Comparison of ENCODE assay signal across 8 mouse cellular contexts in genomic region chr16:8806703-8807102, GRCm38 (mm10). TPM values are rescaled to one million over a fixed set of nuclear protein-coding genes. Genes with fewer than 3 reads are reported as not detected.
A peak's percentile ranks its signal among the peaks of the same experiment; 100 is the strongest.
DNase-seq lines count a peak whose midpoint lies in the region; ATAC-seq and TF ChIP-seq lines count a peak whose summit lies in the region.

No protein-coding gene starts in this region.

- no peak overlapping the region for H3K4me3 ChIP-seq in midbrain, embryonic 10.5 days
- no peak overlapping the region for H3K4me3 ChIP-seq in midbrain, embryonic 15.5 days
- H3K4me3 ChIP-seq in lung, embryonic 14.5 days (ENCODE audit: low read depth, low read length) = no peak overlapping the region

- H3K27me3 ChIP-seq in midbrain, embryonic 10.5 days (ENCODE audit: low read depth, poor library complexity, severe bottlenecking) = no peaks in the 10 kb centered on the region
- H3K27me3 ChIP-seq in midbrain, embryonic 15.5 days (replicated peaks) = no peaks in the 10 kb centered on the region
- H3K27me3 ChIP-seq in lung, embryonic 14.5 days (ENCODE audit: insufficient read depth, low read length) = no peaks in the 10 kb centered on the region

- TF ChIP-seq CTCF in lung, embryonic 14.5 days (IDR thresholded peaks at IDR 0.05; ENCODE audit: low read depth) = peak; percentile 76

- H3K9me3 ChIP-seq in midbrain, embryonic 10.5 days (replicated peaks) = no peaks in the 10 kb centered on the region
- H3K9me3 ChIP-seq in midbrain, embryonic 15.5 days = no peaks in the 10 kb centered on the region
- no peaks in the 10 kb centered on the region for H3K9me3 ChIP-seq in lung, embryonic 14.5 days (ENCODE audit: low read depth, low read length)

- no peak for ATAC-seq in midbrain, embryonic 15.5 days (replicated peaks)
- no peak for ATAC-seq in lung, embryonic 14.5 days (ENCODE audit: insufficient read depth)

- H3K36me3 ChIP-seq in midbrain, embryonic 10.5 days = no peaks in the 10 kb centered on the region
- no peaks in the 10 kb centered on the region for H3K36me3 ChIP-seq in midbrain, embryonic 15.5 days (replicated peaks)
- H3K36me3 ChIP-seq in lung, embryonic 14.5 days (ENCODE audit: insufficient read depth) = no peaks in the 10 kb centered on the region

- no peak overlapping the region for H3K9ac ChIP-seq in midbrain, embryonic 15.5 days
- no peak overlapping the region for H3K9ac ChIP-seq in lung, embryonic 14.5 days

- H3K27ac ChIP-seq in midbrain, embryonic 10.5 days (replicated peaks) = no peak overlapping the region
- H3K27ac ChIP-seq in midbrain, embryonic 15.5 days = no peak overlapping the region
- no peak overlapping the region for H3K27ac ChIP-seq in lung, embryonic 14.5 days (ENCODE audit: low read depth)

- H3K4me2 ChIP-seq in midbrain, embryonic 15.5 days = no peak overlapping the region
- H3K4me2 ChIP-seq in lung, embryonic 14.5 days = no peak overlapping the region

- 28% methylated on average over 4 of the region's 4 CpGs for WGBS in midbrain, embryonic 10.5 days
- WGBS in midbrain, embryonic 15.5 days = 21% methylated on average over 4 of the region's 4 CpGs
- 21% methylated on average over 4 of the region's 4 CpGs for WGBS in lung, embryonic 14.5 days

- DNase-seq in cerebellum, postnatal 14 days = peak; percentile 40 to 59
- DNase-seq in cerebellum, adult 9-11 months = no peak
- peak; percentile 54 for DNase-seq in midbrain, embryonic 10.5 days (ENCODE audit: low spot score)
- DNase-seq in c-Kit-positive CD71-positive TER-119-negative erythroid progenitor cells, embryonic 14.5 days (ENCODE audit: low read depth) = peak; percentile 50
- DNase-seq in lung, embryonic 14.5 days = peak; percentile 74
- peak; percentile 64 for DNase-seq in thymus, postnatal 14 days
- DNase-seq in cerebellum, adult 8-10 months = no peak

- H3K4me1 ChIP-seq in midbrain, embryonic 10.5 days = no peaks in the 10 kb centered on the region
- no peaks in the 10 kb centered on the region for H3K4me1 ChIP-seq in midbrain, embryonic 15.5 days
- no peaks in the 10 kb centered on the region for H3K4me1 ChIP-seq in lung, embryonic 14.5 days (ENCODE audit: insufficient read depth)

RNA-seq across cellular contexts. Expression of gene Usp7, which starts 14.6 kb away (rescaled TPM):
- 25.0 and 28.1 TPM in 2 replicates for polyA plus RNA-seq in midbrain, embryonic 10.5 days (2016; fragmentation: Nextera tagmentation; extraction: Ambion mirVana)
- polyA plus RNA-seq in midbrain, embryonic 15.5 days (2015; fragmentation: Nextera tagmentation; extraction: Ambion mirVana) = 32.2 and 34.2 TPM in 2 replicates
- polyA plus RNA-seq in lung, embryonic 14.5 days (2014; fragmentation: Nextera tagmentation; extraction: Ambion mirVana) = 43.5 and 49.8 TPM in 2 replicates

RNA-seq across cellular contexts. Expression of gene 1810013L24Rik, which starts 23.2 kb away (rescaled TPM):
- polyA plus RNA-seq in midbrain, embryonic 10.5 days (2016; fragmentation: Nextera tagmentation; extraction: Ambion mirVana) = 19.0 and 21.5 TPM in 2 replicates
- polyA plus RNA-seq in midbrain, embryonic 15.5 days (2015; fragmentation: Nextera tagmentation; extraction: Ambion mirVana) = 27.7 and 29.0 TPM in 2 replicates
- 15.1 and 15.3 TPM in 2 replicates for polyA plus RNA-seq in lung, embryonic 14.5 days (2014; fragmentation: Nextera tagmentation; extraction: Ambion mirVana)

Comparison
In these comparisons a context has a peak if more than half of its experiments do, and no peak if none do; other contexts are left out.
1. DNase-seq: peak in cerebellum, postnatal 14 days (2 of 2), midbrain, embryonic 10.5 days (single experiment), c-Kit-positive CD71-positive TER-119-negative erythroid progenitor cells, embryonic 14.5 days (single experiment), lung, embryonic 14.5 days (single experiment) and thymus, postnatal 14 days (single experiment); none in cerebellum, adult 9-11 months (single experiment) and cerebellum, adult 8-10 months (single experiment).